8 mouse cellular contexts compared by ENCODE assay signal in genomic region chrX:162760115-162760942, GRCm38 (mm10). TPM values are rescaled to one million over a fixed set of nuclear protein-coding genes. Genes with fewer than 3 reads are reported as not detected.
DNase-seq lines count a peak whose midpoint lies in the region; ATAC-seq and TF ChIP-seq lines count a peak whose summit lies in the region.

TSS of gene Rbbp7 (plus strand) at chrX:162760402.

- no peak for TF ChIP-seq CTCF in Patski (IDR thresholded peaks at IDR 0.05)

- no peaks in the 10 kb centered on the region for H3K36me3 ChIP-seq in hindbrain, embryonic 14.5 days (replicated peaks; ENCODE audit: control insufficient read depth, insufficient read depth)

- in situ Hi-C loops in Patski (cut with MboI; ENCODE audit: low pct_unique_long_range_greater_than_20kb), result loop anchor here (5.0 kb wide), 1 partner anchor 38 kb away; no protein-coding TSS in a partner anchor

- H3K9me3 ChIP-seq in hindbrain, embryonic 14.5 days (ENCODE audit: control insufficient read depth, low read length), result no peaks in the 10 kb centered on the region

- CTCF ChIA-PET in Patski (lab: Charles Lee), result no interaction called here

- peak within 1 kb of the TSS; percentile 93 for H3K27ac ChIP-seq in hindbrain, embryonic 14.5 days

- no peaks in the 10 kb centered on the region for H3K4me1 ChIP-seq in hindbrain, embryonic 14.5 days (replicated peaks; ENCODE audit: control insufficient read depth, insufficient read depth, low read length)

- ATAC-seq in Patski, result peak; percentile 84
- peak; percentile 98 for ATAC-seq in hindbrain, embryonic 14.5 days (ENCODE audit: low FRiP score)

- peak within 1 kb of the TSS; percentile 70 for H3K9ac ChIP-seq in hindbrain, embryonic 14.5 days

- 25% methylated on average over 73 of the region's 100 CpGs for WGBS in hindbrain, embryonic 14.5 days

- H3K4me3 ChIP-seq in hindbrain, embryonic 14.5 days (replicated peaks; ENCODE audit: low read length), result peak within 1 kb of the TSS; percentile 61

- H3K27me3 ChIP-seq in Patski, result no peaks in the 10 kb centered on the region
- no peaks in the 10 kb centered on the region for H3K27me3 ChIP-seq in hindbrain, embryonic 14.5 days (ENCODE audit: control insufficient read depth, insufficient read depth, low read length)

- POLR2A ChIA-PET in Patski (lab: Charles Lee), result interaction anchor here (0.9 to 1.9 kb wide), 2 partner anchors 10 to 11 kb away, joined by 3 to 5 read pairs; no protein-coding TSS in a partner anchor

- H3K4me2 ChIP-seq in hindbrain, embryonic 14.5 days (replicated peaks), result peak within 1 kb of the TSS; percentile 58

- DNase-seq in Patski (ENCODE audit: low read depth, low spot score), result peak; percentile 41
- peak; percentile 93 to 94 for DNase-seq in cerebellum, postnatal 14 days
- DNase-seq in frontal cortex, postnatal 25 days (ENCODE audit: low spot score in 2 of 2), result peak; percentile 55 to 71
- DNase-seq in hindbrain, embryonic 14.5 days (ENCODE audit: low spot score), result peak; percentile 87
- DNase-seq in left cerebral cortex, adult 11 months (ENCODE audit: low spot score), result peak; percentile 85
- peak; percentile 93 to 96 for DNase-seq in lung, postnatal 4 days
- peak; percentile 87 for DNase-seq in retina, postnatal 7 days (ENCODE audit: low read depth, low spot score)
- DNase-seq in urinary bladder, adult 2 months (ENCODE audit: low spot score), result peak; percentile 74

RNA-seq across cellular contexts. Expression of gene Rbbp7, which starts in this region (rescaled TPM):
- polyA plus RNA-seq in Patski (2021), result 307 TPM
- polyA plus RNA-seq in hindbrain, embryonic 14.5 days (2014; fragmentation: Nextera tagmentation; extraction: Ambion mirVana), result 230 and 235 TPM in 2 replicates
- 227 and 245 TPM in 2 replicates for polyA plus RNA-seq in urinary bladder, adult 2 months (2012; rRNA removed)

Comparison
In these comparisons a context has a peak if more than half of its experiments do, and no peak if none do; other contexts are left out.
1. Peak in every context shown above with its lines: DNase-seq, ATAC-seq, H3K4me3 ChIP-seq and H3K27ac ChIP-seq.
2. DNase-seq: peak in every context shown above with its lines; median percentile 94 in lung, postnatal 4 days; 94 in cerebellum, postnatal 14 days; 87 in hindbrain, embryonic 14.5 days; 87 in retina, postnatal 7 days; 85 in left cerebral cortex, adult 11 months; 74 in urinary bladder, adult 2 months; 63 in frontal cortex, postnatal 25 days; 41 in Patski.